Mouse (Mus musculus): Measurements from ENCODE around the gene Rb1.

Rb1 gene

DNA sequence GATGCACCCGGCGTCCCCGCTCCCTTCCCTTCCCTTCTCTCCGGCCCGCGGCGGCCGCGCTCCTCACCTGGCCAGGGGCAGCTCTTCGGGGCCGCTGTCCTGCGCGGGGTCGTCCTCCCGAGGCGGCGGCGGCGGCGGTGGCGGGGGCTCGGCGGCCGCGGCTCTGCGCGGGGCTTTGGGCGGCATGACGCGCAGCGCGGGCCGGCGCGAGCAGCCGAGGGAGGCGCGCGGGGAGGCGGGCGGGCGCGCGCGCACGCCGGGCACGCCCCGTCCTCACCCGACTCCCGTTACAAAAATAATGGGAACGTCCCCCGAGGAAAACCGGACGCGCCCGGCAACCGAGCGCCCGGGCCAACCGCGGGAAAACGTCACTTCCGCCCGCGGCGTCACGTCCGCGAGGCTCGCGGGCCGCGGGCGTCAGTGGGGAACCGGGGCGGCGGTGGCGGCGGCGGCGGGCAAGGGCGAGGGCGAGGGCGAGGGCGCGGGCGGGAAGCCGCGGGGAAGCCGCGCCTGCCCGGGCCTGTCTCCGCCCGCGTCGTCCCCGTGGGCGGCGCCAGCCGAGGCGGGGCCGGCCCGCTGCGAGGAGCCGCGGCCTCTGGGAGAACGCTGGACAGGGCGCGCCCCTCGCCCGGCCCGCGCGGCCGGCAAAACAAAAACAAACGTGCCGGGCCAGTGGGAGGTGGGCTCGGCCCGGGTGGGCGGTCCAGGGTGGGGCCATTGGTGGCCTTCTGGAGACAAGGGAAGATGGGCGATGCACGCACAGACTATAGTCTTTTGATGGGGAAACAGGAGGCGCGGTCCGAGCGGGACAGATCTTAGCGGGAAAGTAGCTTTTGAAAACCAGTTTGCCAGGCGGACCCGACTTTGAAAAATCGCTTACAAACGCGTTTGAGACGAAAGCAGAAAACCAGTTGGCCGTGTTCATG is at the start of gene Rb1:
TSS of gene Rb1 (minus strand) at position 367 of the 926 bp plus-strand sequence.
- peak; percentile 81 for DNase-seq (ENCODE audit: low spot score)

DNA sequence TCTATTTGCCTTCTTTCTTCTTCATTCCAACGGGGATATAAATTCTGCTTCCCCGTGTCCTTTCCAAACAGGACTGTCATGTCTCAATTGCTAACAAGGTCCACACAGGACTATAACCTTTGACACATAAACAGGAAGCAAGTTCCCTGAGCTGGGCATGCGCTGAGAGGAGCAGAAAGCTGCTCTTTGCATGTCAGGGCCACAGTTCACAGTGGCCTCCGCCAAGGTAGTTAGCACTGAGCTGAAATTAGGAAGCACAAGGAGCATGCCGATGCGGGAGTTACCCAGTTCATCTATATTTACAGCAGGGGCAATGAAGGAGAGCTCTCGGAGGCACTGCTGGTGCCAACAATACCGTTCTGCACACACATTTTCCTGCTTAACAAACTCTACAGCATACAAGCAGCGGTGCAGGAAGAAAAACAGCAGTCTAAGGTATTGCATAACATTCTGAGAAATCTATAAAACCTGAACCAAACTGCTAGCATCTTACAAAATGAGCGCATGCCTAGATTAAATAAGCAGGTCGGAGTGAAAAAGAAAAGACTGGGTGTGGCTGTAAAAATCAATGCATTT is 48.8 kb upstream of the Rb1 start:
- DNase-seq (ENCODE audit: low spot score), result no peak

DNA sequence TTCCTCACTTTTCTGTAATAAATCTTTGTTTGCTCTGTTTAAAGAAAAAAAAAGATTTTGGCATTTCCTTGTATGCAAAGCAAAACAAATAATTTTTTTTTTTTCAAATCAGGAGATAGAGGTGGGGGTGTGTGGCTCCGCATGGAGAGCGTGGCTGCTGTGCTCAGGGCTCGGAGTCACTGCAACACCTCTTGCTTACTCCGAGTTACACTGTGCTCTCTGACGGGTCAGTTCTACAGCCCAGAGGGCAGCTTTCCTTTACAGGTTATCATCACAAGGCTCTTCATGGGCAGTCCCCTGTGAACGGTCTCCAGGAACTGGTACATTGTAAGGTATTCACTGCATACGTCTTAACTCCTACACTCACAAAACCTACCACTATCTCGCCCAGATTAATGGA is 48.0 kb upstream of the Rb1 start:
- no peak for DNase-seq (ENCODE audit: low spot score)

DNA sequence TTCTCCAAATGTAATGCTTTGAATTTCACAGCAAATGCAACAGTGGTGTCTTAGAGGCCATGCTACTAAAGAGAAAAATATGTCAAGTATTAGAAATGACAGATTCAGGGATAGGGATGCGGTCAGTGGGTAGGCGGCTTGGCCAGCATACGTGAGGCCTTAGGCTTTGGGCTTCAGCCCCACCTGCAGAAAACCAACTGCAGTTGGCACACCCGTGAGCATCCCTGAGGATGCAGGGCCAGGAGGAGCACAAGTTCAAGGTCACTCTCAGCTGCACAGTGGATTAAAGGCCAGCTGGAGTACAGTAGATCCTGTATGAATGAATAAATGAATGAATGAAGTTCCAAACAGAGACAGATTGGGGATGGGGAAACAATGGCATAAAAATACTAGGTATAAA is 47.4 kb upstream of the Rb1 start:
- no peak for DNase-seq (ENCODE audit: low spot score)

DNA sequence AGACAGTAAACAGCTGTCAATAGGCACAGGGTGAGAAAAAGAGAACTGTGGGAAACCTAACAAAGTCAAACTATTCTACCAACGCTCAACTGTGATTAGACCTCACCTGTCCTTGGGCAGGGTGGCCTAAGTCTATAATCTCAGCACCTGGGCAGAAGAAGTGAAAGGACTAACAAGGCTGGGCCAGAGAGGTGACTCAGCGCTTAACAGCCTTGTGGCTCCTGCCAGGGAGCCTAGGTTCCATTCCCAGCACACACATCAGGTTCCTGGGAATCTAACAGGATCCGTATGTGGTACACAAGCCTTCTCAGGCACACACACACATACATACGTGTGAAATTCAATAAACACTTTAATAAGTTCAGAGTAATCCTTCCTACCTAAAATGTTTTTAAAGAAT is 46.0 kb upstream of the Rb1 start:
- DNase-seq (ENCODE audit: low spot score), result no peak

DNA sequence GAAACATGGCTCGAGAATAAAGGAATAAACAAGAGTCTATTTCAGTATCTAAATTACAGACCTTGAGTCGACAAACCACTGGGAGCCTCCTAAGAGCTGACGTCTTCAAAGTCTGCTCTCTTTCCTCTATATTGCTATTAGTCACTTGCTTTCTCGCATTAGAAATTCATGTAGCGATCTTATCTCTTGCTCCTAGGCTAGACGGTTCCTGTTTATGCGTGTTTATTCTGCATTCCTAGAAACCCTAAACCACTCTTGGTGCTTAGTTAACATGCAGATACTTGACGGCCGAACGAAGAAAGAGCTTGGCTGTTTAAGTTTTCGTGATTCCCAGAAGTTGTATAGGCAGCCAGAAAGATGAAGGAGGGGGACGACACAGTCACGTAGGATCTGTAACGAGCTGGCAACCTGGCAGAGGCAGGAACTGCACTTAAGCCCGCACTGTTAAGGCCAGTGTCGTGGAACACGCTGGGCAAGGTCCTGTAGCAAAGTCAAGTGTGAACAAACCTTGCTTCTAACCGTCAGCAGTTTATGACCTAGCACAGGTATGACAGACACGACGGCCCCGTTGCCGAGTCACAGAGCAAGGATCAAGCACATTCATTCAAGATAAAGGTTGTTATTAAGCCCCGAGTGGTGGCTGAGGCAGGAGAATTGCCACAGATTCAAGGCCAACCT is 45.2 kb upstream of the Rb1 start:
- DNase-seq (ENCODE audit: low spot score), result no peak

DNA sequence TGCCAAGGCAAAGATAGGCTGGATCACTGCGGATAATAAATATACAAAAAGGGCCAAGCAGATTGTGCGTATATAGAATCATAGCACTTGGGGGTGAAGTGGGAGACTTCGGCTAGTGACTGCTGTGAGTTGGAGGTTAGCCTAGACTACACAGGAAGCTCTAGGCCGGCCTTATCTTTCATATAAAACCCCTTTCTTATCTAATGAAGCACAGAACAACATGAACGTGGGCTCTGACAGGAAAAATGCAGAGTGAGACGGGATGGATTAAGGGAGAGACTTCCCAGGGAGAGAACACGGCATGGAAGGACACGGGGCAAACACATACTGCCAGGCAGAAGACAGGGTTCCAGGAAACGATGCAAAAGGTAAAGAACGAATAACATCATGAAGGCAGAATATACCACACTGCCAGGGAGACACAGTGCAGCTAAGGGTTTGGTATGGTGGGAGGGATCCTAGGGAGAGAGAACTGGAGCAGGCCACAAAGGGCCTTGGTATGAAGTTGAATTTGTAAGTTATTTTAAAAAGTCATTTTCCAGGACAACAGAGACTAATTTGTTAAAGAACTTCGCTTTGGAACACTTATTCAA is 44.6 kb upstream of the Rb1 start:
- DNase-seq (ENCODE audit: low spot score), result no peak

DNA sequence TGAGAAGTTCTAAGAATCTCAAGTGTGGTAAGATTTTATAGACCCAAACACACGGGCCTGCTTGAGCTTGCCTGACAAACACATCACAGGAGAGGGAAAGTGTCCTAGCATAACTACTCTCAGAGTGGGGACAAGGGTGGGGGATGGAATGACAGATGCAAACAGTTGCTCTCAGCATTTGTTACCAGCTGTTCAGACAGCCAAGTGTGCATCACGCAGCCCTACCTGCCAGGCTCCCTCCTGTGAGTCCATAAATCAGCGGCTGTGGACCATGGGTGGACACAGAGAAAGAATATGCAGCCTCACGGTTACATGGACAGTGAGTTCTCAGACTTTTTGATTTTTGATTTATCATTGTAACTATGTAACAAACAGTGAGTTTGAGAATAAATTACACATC is 44.0 kb upstream of the Rb1 start:
- DNase-seq (ENCODE audit: low spot score), result no peak

DNA sequence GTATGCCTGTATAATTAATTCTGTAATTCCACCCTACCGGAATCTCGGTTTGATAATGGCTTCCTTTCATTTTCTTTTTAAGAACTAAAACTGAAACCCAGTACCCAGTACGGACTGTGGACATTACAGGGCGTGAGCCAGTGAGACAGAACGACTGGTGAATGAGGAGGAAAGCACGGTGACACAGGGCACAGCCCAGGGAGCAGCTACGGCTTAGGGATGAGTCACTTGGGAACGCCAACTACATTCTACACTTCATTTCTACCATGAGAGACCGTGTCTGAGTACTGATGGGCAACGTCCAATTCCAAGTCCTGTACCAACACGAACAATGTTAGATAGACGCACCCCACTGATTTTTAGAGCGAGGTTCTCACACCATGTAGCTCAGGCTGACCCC is 43.3 kb upstream of the Rb1 start:
- DNase-seq (ENCODE audit: low spot score), result no peak

DNA sequence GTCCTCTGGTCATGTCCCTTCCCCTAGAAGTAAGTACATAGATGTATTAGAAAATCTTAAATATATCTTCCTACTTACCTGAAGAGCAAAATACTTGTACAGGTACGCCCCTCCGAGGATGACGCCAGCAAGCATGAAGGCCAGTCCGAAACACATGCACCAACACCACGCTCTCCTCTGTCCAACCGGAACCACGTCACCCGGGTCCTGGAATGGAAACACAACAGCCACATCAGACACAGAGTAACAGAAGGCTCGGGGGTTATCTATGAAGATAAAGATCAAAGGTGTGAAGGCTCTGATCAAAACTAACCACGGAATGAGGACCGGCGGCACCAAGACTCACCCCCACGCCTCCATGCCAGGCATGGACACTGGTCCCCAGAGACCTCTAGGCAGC is 42.6 kb upstream of the Rb1 start:
- no peak for DNase-seq (ENCODE audit: low spot score)

DNA sequence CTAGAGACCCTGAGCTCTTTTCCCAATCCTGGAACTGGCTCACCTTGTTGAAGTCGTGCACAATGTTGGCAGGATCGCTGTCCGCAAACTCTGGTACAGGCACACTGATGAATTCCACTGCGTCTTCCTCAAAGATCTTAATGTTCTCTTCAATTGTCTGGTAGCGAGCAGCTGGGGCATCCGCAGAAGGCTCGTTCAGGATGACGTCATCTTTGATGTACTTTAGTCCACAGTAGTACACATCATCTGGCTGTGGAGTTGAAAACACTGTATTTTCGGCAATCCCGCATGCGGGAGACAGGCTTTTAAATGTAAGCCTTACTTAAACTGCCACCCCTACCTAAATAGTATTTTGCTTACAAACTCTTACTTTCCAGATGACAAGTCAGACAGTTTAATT is 40.7 kb upstream of the Rb1 start:
- no peak for DNase-seq (ENCODE audit: low spot score)

DNA sequence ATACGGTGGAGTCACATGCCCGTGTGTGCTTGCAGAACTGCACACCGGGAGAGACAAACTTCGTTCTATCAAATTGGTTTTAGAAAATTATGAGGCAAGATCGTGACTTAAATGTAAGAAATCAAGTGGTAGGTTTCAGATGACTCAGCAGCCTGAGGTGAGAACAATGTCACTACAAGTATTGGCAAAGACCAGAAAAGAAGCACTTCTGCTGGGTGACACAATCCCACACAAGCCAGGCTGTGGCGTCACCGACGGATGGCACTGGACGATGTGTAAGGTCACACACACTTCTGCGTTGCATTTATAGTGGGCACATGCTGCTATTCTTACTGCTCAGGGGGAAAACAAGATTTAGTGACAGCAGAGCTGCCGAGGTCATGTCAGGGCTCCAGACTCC is 38.2 kb upstream of the Rb1 start:
- DNase-seq (ENCODE audit: low spot score), result no peak

DNA sequence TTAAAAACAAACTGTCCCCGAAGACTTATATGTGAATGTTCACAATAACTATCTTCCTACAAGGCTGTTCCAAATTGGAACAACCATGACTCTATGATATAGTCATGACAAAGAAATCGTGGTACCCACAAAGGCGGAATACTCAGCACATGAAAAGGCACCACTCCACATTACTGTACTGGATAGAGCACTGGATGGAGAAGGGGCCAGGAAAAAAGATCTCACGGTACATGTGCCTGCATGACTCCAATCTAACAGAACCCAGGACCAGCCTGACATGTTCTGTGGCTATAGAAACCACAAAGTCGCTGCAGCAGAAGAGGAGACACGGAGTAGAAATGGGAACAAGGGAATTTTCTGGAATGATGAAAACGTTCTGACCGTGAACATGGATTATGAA is 29.1 kb upstream of the Rb1 start:
- DNase-seq (ENCODE audit: low spot score), result no peak

DNA sequence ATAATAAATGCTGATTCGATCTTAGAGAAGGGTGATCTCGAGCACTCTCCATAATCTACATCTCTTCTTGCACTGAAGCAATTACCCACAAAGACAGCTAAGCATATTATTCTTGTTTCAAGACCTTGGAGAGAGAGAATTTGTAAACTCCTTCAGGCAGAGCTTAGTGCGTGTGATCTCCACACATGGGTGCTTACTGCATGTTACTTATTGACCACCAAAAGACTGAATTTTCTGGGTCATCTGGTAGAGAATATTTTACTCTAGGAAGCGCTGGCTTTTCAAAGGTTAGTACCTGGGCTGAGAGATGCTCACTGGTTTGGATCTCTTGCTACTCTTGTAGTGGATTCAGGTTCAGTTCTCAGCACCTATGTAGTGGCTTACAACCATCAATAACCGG is 25.5 kb upstream of the Rb1 start:
- no peak for DNase-seq (ENCODE audit: low spot score)

DNA sequence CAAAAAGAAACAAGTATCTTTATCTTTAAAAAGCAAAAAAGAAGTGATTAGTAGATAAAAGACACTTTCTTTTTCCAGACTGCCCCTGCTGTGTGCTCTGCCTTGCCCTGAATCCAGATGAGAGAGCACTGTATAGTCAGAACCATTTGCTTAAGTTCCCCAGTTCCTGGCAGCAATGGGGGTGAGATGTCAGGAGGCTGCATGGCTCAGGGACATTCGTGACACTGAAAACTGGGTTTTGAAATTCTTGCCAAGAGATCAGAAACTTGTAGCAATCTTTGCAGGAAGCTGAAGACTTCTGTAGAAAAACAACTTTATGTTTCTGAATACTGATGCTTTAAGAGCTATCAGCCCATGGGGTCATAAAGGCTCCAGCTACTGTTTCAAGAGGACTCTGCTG is 24.4 kb upstream of the Rb1 start:
- DNase-seq (ENCODE audit: low spot score), result no peak

DNA sequence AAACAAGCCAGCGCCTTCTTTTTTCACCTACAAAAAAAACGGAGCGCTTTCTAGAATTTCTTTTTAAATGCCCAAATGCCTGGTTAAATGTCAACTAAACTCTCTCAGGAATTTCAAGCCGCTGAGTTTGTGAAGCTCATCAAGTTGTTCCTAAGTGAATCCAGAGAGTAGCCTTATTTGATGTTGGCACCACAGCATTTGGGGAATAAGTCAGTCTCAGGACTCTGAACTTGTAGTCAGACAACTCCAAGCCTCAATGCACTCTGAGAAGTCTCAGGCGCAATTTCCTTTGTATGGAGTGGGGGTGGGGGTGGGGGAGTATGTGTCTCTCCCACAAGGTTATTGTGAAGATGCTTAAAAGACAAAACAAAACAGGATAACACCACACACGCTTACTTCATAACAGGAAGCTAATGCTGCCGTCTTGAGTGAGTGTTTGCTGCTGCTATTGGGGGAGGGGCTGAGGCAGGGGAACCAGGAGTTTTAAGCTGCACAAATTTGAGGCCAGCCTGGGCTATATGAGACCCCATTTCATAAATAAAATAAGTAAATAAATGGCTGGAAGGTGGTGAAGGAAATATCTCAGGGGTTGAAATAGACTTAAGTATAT is 23.5 kb upstream of the Rb1 start:
- no peak for DNase-seq (ENCODE audit: low spot score)

DNA sequence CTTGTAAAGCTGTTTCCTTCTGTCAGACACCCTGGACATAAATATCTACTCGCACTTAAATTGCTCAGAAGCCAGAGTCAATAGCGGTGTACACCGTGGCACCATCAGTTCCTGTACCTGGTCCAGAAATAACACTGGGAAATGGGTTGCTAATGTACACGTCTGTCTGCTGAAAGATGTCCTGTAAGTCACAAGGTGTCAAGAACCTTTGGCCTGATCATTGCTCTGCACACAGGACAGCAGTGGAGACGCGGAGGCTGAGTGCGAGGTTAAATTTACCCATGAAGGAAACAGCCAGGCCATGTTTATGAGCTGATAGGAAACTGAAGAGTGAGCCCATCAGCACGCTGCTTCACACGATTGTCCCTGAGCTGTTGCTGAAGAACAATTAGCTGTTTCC is 21.7 kb upstream of the Rb1 start:
- DNase-seq (ENCODE audit: low spot score), result no peak

DNA sequence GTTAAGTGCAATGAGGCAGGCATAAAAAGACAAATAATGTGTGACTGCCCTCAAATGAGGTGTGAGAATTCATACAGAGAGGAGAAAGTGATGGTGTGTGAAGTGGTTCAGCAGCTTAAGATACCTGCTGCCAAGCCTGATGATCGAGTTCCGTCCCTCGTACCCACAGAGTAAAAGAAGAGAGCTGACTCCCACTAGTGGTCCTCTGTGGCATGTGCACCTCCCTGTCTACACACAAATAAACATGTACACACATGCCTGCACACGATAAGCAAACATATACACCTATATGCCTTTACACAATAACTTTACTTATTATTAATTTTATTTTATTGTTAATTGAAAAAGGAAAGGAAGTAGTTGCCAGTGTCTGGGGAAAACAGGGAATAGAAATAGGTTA is 20.0 kb upstream of the Rb1 start:
- no peak for DNase-seq (ENCODE audit: low spot score)

DNA sequence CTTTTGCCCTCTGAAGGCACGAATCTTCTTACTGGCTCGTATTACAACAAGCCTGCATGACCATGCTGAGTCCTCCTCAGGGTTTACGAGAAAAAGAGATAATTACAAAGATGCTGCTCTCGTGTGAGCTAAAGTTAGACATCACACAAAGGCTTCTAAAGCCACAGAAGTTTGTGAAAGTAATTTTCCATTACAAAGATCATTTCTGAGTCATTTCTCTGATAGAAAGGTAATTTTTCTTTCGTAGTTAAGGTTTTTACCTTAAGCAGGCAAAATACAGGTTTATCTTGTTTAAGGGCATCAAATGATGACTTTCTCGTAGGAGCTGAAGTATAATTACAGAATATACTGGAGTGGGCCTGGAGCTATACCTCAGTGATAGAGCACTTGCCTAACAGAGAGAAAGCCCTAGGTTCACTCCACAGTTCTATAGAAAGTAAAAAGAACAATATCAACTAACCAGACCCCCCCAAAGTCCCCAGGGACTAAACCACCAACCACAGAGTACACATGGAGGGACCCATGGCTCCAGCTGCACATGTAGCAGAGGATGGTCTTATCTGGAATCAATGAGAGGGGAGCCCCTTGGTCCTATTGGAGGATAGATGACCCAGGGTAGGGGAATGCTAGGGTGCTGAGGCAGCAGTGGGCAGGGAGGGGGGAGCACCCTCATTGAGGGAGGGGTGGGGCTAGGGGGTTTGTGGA is 14.6 kb upstream of the Rb1 start:
- DNase-seq (ENCODE audit: low spot score), result no peak

DNA sequence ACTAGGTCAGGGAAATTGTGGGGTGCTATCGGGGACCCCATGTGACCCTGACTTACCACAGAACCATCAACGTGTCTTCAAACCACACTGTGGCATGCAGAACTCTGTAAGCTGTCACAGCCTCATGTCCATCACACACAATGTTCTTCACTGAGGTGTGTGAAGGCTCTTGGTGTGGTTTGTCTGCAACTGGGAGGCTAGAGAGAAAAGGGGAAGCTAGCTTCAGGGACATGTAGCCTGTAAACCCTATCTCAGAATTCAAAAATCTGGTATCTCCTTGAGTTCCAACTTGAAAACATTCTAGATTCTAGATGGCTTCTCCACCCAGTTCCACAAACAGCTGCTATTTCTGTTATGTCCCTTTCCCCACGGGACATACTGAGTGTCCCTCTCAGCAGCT is 14.0 kb upstream of the Rb1 start:
- DNase-seq (ENCODE audit: low spot score), result no peak

DNA sequence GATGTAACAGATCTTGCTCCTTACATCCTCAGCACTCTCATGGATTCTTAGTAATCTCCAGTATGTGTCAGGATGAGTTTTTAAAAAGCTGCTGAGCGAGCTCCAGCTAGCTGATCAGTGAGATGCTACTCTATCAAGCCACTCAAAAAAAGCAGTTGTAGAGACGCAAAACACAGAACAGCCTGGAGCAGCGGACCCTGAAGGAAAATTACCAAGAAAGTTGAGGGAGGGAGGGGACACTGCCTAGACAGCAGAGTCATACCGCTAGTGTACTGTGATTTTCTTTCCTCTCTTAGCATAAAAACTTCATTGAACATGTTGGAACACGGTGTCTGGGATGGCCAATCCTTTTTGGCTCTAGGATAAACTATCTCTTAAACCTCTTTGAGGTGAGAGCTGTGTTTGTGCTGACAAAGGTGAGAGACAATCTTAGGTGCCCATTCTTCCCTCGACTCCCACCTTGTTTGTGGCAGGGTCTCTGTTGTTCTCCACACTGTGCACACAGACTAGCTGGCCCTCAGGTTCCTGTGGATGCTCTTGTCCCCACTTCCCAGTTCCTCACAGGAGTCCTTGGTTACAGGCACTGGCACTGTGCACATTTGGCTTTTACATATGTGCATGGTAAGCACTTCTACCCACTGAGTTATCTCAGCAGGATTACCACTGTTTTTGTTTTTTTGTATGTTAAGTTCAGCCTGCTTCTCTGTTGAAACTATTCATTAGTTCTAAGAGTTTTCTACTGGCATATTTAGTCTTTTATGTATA is 10.9 kb upstream of the Rb1 start:
- DNase-seq (ENCODE audit: low spot score), result no peak

Data from retina, embryonic 14.5 days (tissue).